Mouse (Mus musculus): ENCODE results near the gene Mpnd.
"Not testable (repeated sequence)": the region's sequence is repeated elsewhere in the genome, so short reads cannot be mapped to it uniquely, and the experiment has no call there.

DNA sequence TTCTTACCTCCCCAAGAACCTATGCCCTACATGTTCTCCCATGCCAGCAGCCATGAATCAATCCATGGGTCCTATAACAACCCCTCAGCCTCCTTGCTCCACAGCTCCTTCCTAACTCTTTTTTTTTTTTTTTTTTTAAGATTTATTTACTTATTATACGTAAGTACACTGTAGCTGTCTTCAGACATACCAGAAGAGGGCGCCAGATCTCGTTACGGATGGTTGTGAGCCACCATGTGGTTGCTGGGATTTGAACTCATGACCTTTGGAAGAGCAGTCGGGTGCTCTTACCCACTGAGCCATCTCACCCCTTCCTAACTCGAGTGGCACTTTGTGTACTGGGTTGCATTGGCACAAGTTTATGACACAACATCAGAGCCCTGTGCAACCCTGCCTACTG is 60.2 kb downstream of the Mpnd start:
- TF ChIP-seq CTCF (IDR thresholded peaks at IDR 0.05; ENCODE audit: borderline replicate concordance, control insufficient read depth, extremely low read depth, insufficient read depth, low read length, poor library complexity); POLR2A (IDR thresholded peaks at IDR 0.05; ENCODE audit: control insufficient read depth, extremely low read depth, insufficient read depth, low read length, poor library complexity): not testable (repeated sequence)

Measured in thymus, adult 2 months (tissue).